Comparison of ENCODE assay signal across 8 mouse cellular contexts in genomic region chr7:80294062-80294763, GRCm38 (mm10). TPM values are rescaled to one million over a fixed set of nuclear protein-coding genes. Genes with fewer than 3 reads are reported as not detected.
DNase-seq lines count a peak whose midpoint lies in the region; ATAC-seq and TF ChIP-seq lines count a peak whose summit lies in the region.

Gene Prc1 (plus strand): TSS chr7:80294450.

- intact Hi-C loops in heart, postnatal 10 days (cut with DNase I): no loop called here

- TF ChIP-seq CTCF in ES-Bruce4 (IDR thresholded peaks at IDR 0.05; ENCODE audit: low read depth, low read length): no peak
- TF ChIP-seq CTCF in liver, postnatal 0 days (IDR thresholded peaks at IDR 0.05; ENCODE audit: low read depth): no peak; the same call in 1 of the 2 replicates

- peak within 1 kb of the TSS; percentile 85 for H3K27ac ChIP-seq in ES-Bruce4 (ENCODE audit: insufficient read depth, low read length)
- peak within 1 kb of the TSS; percentile 66 for H3K27ac ChIP-seq in forebrain, embryonic 13.5 days
- H3K27ac ChIP-seq in liver, postnatal 0 days (ENCODE audit: low read depth): peak within 1 kb of the TSS; percentile 85
- no peak within 1 kb of the TSS for H3K27ac ChIP-seq in neural tube, embryonic 14.5 days (ENCODE audit: low read depth, low read length)

- H3K36me3 ChIP-seq in ES-Bruce4 (ENCODE audit: control insufficient read depth, insufficient read depth, low read length, poor library complexity, severe bottlenecking): peaks cover 15% of the 10 kb centered on the region
- H3K36me3 ChIP-seq in forebrain, embryonic 13.5 days (ENCODE audit: poor library complexity, severe bottlenecking): peaks cover 18% of the 10 kb centered on the region
- H3K36me3 ChIP-seq in liver, postnatal 0 days (replicated peaks; ENCODE audit: insufficient read depth, low read length): peaks cover 20% of the 10 kb centered on the region
- peaks cover 7% of the 10 kb centered on the region; the same call in 1 of the 2 replicates for H3K36me3 ChIP-seq in neural tube, embryonic 14.5 days (ENCODE audit: control insufficient read depth, insufficient read depth, low read length)

- peak within 1 kb of the TSS; percentile 86 for H3K4me2 ChIP-seq in forebrain, embryonic 13.5 days
- H3K4me2 ChIP-seq in liver, postnatal 0 days (ENCODE audit: low read depth, low read length): peak within 1 kb of the TSS; percentile 85
- peak within 1 kb of the TSS; percentile 94 for H3K4me2 ChIP-seq in neural tube, embryonic 14.5 days (ENCODE audit: low read depth, low read length)

- peak; percentile 7; the same call in 1 of the 2 replicates for TF ChIP-seq EP300 in ES-Bruce4 (IDR thresholded peaks at IDR 0.05; ENCODE audit: insufficient read depth, low read depth, low read length)
- TF ChIP-seq EP300 in liver, postnatal 0 days (IDR thresholded peaks at IDR 0.05; ENCODE audit: low read depth): no peak

- peak; percentile 99 for DNase-seq in heart, postnatal 10 days
- DNase-seq in large intestine, adult 2 months (ENCODE audit: low read depth, low spot score): peak; percentile 81
- peak; percentile 100 for DNase-seq in liver, postnatal 0 days
- peak; percentile 97 for DNase-seq in testis, postnatal 10 days (ENCODE audit: low spot score)

- peak; percentile 98 for ATAC-seq in cerebellum, adult (ENCODE audit: insufficient number of reproducible peaks, low FRiP score, low TSS enrichment)
- ATAC-seq in forebrain, embryonic 13.5 days: peak; percentile 99
- peak; percentile 99 for ATAC-seq in liver, postnatal 0 days
- ATAC-seq in neural tube, embryonic 14.5 days (ENCODE audit: low read depth): peak; percentile 99

- TF ChIP-seq POLR2A in ES-Bruce4 (IDR thresholded peaks at IDR 0.05; ENCODE audit: insufficient read depth, low read length): peak; percentile 66

- H3K27me3 ChIP-seq in ES-Bruce4 (ENCODE audit: control insufficient read depth, insufficient read depth, low read length, poor library complexity, severe bottlenecking): no peaks in the 10 kb centered on the region
- no peaks in the 10 kb centered on the region for H3K27me3 ChIP-seq in forebrain, embryonic 13.5 days
- H3K27me3 ChIP-seq in liver, postnatal 0 days (ENCODE audit: insufficient read depth, low read length): no peaks in the 10 kb centered on the region
- no peaks in the 10 kb centered on the region for H3K27me3 ChIP-seq in neural tube, embryonic 14.5 days (ENCODE audit: control insufficient read depth, insufficient read depth, low read length)

- peak within 1 kb of the TSS; percentile 99 for H3K9ac ChIP-seq in ES-Bruce4 (ENCODE audit: low read depth, poor library complexity, severe bottlenecking)
- H3K9ac ChIP-seq in forebrain, embryonic 13.5 days: peak within 1 kb of the TSS; percentile 86
- peak within 1 kb of the TSS; percentile 96 for H3K9ac ChIP-seq in liver, postnatal 0 days (replicated peaks)
- H3K9ac ChIP-seq in neural tube, embryonic 14.5 days (replicated peaks; ENCODE audit: low read depth, low read length): peak within 1 kb of the TSS; percentile 42; the same call in 1 of the 2 replicates

- peak within 1 kb of the TSS; percentile 97 for H3K4me3 ChIP-seq in ES-Bruce4 (ENCODE audit: low read depth, low read length)
- peak within 1 kb of the TSS; percentile 86 for H3K4me3 ChIP-seq in forebrain, embryonic 13.5 days
- peak within 1 kb of the TSS; percentile 85 for H3K4me3 ChIP-seq in liver, postnatal 0 days (ENCODE audit: low read depth, low read length)
- peak within 1 kb of the TSS; percentile 64 for H3K4me3 ChIP-seq in neural tube, embryonic 14.5 days (ENCODE audit: low read depth, low read length)

- WGBS in forebrain, embryonic 13.5 days: under 1% methylated on average over 52 of the region's 52 CpGs
- WGBS in large intestine, adult 2 months: under 1% methylated on average over 52 of the region's 52 CpGs
- under 1% methylated on average over 52 of the region's 52 CpGs for WGBS in liver, postnatal 0 days (ENCODE audit: insufficient replicate concordance)
- under 1% methylated on average over 52 of the region's 52 CpGs for WGBS in neural tube, embryonic 14.5 days

- no peaks in the 10 kb centered on the region for H3K4me1 ChIP-seq in ES-Bruce4 (ENCODE audit: control insufficient read depth, insufficient read depth, low read length)
- peaks cover 28% of the 10 kb centered on the region for H3K4me1 ChIP-seq in forebrain, embryonic 13.5 days
- H3K4me1 ChIP-seq in liver, postnatal 0 days (ENCODE audit: insufficient read depth): peaks cover 13% of the 10 kb centered on the region; the same call in 1 of the 2 replicates
- 0 out of 2 replicates have a peak, but pooled peaks cover 3% of the 10 kb centered on the region for H3K4me1 ChIP-seq in neural tube, embryonic 14.5 days (ENCODE audit: control insufficient read depth, insufficient read depth, low read length)

- no peaks in the 10 kb centered on the region for H3K9me3 ChIP-seq in ES-Bruce4 (replicated peaks; ENCODE audit: control insufficient read depth, insufficient read depth, low read length, poor library complexity, severe bottlenecking)
- H3K9me3 ChIP-seq in forebrain, embryonic 13.5 days (replicated peaks): no peaks in the 10 kb centered on the region
- H3K9me3 ChIP-seq in liver, postnatal 0 days (ENCODE audit: low read length): no peaks in the 10 kb centered on the region
- no peaks in the 10 kb centered on the region for H3K9me3 ChIP-seq in neural tube, embryonic 14.5 days (ENCODE audit: control insufficient read depth, low read length)

RNA-seq across cellular contexts. Expression of gene Prc1, which starts in this region (rescaled TPM):
- polyA plus RNA-seq in ES-Bruce4 (2011; ENCODE audit: insufficient read depth, insufficient read length, low read depth, missing spikeins): 246 and 258 TPM in 2 replicates
- 166 and 178 TPM in 2 replicates for polyA plus RNA-seq in forebrain, embryonic 13.5 days (2015; fragmentation: Nextera tagmentation; extraction: Ambion mirVana)
- total RNA-seq in heart, postnatal 10 days (2021): 10 to 100 TPM; 40.0 to 43.7 TPM
- polyA plus RNA-seq in large intestine, adult 2 months (2012; rRNA removed): 33.7 and 34.6 TPM in 2 replicates
- polyA plus RNA-seq in liver, postnatal 0 days (2015; fragmentation: Nextera tagmentation; extraction: Ambion mirVana): 48.3 and 57.6 TPM in 2 replicates
- 21.5 and 24.9 TPM in 2 replicates for polyA plus RNA-seq in neural tube, embryonic 14.5 days (2014; fragmentation: Nextera tagmentation; extraction: Ambion mirVana)

Comparison
In these comparisons a context has a peak if more than half of its experiments do, and no peak if none do; other contexts are left out.
1. H3K9ac ChIP-seq: peak in every context shown above with its lines; median percentile 99 in ES-Bruce4; 96 in liver, postnatal 0 days; 86 in forebrain, embryonic 13.5 days; 42 in neural tube, embryonic 14.5 days.